Mouse (Mus musculus) B cell, adult 67 days (primary cell): ENCODE results near the gene Hdac5. TPM values are rescaled to one million over a fixed set of nuclear protein-coding genes. Genes with fewer than 3 reads are reported as not detected.

Source experiments
- total RNA-seq, 2 experiments: library from RNA; stranded (reverse); gene quantifications; 4 replicates each; pipeline ENCODE4 v1.2.4; 2023

The Hdac5 gene
- total RNA-seq: 100 to 1,000 TPM; 117 to 132 TPM

DNA sequence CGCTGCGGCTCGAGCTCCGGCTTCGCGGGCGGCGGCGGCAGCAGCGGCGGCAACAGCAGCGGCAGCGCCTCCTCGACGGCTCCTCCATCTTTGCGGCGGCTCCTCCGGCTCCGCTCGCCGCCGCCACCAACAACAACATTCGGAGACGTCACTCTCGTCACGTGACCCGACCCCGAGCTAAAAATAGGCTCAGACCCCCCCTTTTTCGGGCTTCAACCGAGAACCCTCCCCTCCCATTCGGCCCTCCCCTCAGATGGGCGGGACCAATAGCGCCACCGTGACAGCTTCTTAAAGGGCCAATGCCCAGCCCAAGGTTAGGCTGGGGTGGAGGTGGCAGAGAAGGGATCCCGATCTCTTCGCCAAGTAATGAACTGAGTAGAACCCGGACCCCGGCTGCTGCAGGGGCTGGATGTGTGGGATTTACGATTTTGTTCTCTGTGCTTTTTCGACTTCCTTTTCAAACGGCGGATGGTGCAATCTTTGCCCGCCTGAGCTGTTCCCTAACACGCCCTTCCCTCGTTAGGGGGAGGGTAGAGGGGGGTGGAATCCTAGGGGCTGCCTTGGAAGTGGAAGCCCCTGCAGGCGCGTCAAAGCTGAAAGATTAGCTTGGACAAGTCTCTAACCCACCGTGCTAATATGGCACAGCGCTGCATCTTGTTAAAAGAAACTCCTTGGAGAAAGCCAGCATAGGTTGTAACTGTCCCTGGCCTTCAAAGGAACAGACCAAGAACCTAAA, at the start of gene Hdac5:
TSS of gene Hdac5 (minus strand) at position 161 of the 736 bp plus-strand sequence.

DNA sequence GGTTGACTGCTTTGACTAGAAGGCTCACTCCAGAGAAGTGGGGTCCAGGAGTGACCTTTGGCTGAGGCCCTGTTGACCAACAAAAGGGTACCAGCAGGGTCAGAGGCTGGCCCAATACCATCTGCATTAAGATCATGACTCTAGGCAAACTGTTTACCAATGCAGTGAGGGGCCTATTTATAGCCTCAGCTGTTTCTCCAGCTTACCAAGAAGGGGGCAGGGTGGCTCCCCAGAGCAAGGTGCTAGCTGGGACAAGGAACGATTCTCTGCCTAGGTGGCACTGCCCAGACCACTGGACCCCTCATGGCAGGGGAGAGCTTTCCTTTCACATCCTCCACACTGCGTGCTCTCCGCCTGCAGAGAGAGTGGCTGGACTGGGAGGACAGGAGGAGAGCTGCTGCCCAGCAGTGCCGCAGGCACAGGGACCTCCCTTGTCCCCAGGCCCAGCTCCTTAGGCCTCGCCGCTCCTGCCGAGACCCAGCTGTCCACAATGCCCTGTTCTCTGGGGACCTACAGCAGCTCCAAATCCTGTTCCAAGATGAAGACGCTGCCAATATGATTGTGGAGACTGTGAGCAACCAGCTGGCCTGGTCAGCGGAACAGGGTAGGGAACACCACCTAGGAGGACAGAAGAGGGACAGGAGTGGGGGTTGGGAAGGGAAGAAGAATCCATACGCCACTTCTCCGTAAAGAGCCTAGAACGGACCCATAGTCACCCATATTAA, 38.7 kb upstream of the Hdac5 start, which contains the start of gene Asb16:
TSS of gene Asb16 (plus strand) at position 224 of the 725 bp plus-strand sequence.

GRCm38 (mm10) chr11:102248630-102249230, 18.8 kb upstream of the Hdac5 start, which contains the start of gene BC030867:
Gene BC030867, plus strand, starts transcription at chr11:102248882.

DNA sequence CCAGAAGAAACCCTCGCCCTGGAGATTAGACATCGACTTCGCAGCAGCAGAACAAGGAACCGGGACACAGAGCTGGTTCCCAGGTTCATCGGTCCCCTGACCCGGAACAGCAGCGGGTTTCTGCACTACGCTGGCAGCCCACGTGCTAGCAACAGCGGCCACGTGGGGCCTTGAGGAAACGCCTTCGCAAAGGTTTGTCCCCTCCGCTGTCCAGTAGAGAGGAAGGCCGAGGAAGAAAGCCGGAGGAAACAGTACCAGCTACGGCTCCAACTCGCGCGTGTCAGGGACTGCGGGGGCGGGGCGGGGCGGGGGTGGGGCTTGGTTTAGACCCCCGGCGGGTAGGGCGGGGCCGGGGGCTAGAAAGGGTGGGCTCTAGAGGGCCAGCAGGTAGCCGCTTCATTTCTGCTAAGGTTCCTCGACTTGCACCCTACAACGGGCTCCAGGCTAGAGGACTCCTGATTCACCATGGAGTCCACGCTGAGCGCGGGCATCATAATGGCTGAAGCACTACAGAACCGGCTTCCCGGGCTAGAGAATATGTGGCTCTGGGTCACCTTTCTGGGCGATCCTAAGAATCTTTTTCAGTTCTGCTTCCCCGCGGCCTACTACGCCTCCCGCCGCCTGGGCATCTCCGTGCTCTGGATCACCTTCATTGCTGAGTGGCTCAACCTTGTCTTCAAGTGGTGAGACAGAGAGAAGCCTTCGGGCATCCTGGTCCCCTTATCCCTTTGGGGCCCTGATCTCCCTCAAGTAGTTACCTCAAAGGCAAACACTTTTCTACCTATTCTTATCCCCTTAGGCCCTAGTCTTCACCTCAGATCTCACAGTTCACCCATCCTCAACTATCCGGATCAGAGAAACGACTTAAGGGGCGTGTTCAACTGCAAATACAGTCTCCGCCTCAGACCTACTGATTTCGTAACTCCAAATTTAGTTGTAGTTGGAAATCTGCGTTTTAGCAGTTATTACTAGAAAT, 40.2 kb downstream of the Hdac5 start, which contains the start of gene G6pc3:
TSS of gene G6pc3 (plus strand) at position 160 of the 976 bp plus-strand sequence.

DNA sequence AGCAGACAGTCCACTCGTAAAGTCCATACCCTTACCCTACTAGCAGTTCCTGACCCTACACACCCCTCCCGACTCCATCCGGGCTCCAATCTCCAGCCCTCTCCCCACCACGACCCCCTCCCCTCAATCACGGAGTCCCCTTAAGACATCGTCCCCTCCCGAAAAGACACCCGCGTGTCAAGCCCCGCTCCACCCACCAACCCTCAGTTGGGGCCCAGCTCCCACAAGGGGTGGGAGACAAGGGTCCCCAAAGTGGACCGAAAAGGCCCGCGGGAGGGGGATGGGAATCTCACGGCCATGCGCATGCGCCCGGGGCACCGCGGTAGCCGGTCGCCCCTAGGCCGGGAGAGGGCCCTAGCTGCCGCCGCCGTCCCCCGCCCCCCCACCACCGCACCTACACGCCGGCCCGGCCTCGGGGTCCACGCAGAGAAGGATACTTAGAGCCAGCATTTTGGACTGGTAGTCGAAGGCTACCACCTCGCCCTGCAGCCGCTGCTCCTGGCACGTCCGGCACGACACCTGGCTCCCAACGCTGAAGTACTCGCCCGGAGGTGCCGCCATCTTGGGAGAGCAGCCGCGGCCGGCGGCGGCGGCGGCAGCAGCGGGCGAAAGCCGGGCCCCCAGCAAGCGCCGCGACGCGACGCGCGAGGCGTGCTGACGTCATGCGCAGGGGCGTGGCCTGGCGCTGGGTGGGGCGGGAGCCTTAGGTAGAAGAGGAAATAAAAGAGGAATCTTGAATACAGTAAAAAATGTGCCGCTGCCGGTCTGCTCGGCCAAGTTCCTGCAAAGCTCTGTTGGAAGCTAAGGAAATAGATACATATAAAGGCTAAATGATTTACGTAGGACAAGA, 45.1 kb downstream of the Hdac5 start, which contains the start of gene Lsm12:
TSS of gene Lsm12 (minus strand) at position 651 of the 850 bp plus-strand sequence.

DNA sequence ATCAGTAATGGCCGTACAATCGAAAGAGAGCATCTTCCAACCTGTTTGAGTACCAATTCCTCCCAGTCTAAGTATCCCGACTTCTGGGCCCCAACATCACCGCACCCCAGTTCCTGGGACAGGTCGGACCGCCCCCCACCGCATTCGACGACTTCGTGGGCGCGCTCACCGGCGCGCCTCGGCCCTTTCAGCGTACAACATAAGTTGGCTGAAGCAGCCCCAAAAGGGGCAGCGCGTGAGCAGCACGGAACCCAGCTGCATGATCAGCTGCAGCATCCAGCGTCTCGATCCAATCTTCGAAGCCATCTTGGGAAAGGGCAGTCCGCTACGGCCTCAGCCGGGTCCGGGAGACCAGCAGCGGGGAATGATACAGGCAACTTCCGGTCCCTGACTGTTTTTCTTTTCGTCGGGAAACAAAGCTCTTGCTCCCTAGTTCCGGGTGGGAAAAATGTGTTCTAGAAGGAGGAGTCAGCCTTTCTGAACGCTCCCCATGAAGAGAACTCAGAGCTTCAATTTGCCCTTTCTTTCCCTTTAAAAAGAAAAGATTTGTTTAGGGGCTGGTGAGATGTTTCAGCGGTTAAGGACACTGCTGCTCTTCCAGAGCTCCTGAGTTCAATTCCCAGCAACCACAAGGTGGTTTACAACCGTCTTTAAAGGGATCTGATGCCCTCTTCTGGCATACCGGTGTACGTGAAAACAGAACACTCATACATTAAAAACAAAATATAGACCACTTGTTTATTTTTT, 73.8 kb downstream of the Hdac5 start, which contains the start of gene Tmem101:
TSS of gene Tmem101 (minus strand) at position 366 of the 747 bp plus-strand sequence.

DNA sequence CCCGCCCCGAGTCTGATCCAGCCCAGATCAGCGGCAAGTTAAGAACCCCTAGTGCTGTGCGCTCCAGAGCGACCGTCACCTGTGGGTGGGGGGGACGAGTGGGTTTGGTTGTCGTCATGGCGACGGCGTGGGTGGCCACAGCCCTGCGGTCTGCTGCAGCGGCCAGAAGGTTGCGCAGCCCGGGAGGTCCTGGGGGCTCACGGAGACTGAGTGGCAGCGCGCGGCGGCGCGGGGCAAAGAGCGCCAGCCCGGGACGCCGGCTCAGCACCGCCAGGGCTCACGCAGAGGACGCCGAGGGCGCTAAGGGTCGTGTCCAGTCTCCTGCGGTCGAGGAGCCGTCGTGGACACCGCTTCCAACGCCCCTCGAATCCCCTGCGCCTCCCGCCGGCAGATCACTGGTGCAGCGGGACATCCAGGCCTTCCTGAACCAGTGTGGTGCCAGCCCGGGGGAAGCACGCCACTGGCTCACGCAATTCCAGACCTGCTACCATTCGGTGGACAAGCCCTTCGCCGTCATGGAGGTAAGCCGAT, 84.4 kb downstream of the Hdac5 start, which contains the start of gene Nags:
TSS of gene Nags (plus strand) at position 43 of the 531 bp plus-strand sequence.

Other genes with a start within 250 kb of the Hdac5 start
- gene Cfap97d1, start 245.9 kb downstream of the Hdac5 start, total RNA-seq: not detected
- 10 to 100 TPM; 14.7 to 27.4 TPM for gene Dusp3, start 243.2 kb downstream of the Hdac5 start, total RNA-seq
- not detected for gene Mpp3, start 201.7 kb downstream of the Hdac5 start, total RNA-seq
- gene Cd300lg, start 188.7 kb downstream of the Hdac5 start, total RNA-seq: not detected
- not detected for gene Mpp2, start 141.7 kb downstream of the Hdac5 start, total RNA-seq
- gene Ppy, start 128.8 kb downstream of the Hdac5 start, total RNA-seq: not detected
- gene Pyy, start 122.3 kb downstream of the Hdac5 start, total RNA-seq: not detected
- gene Nags, start 84.7 kb downstream of the Hdac5 start, total RNA-seq: not detected
- 10 to 100 TPM in 1 of 2 experiments, 1 to 10 TPM in 1; 8.4 to 17.1 TPM for gene Tmem101, start 73.8 kb downstream of the Hdac5 start, total RNA-seq
- gene Lsm12, start 44.9 kb downstream of the Hdac5 start, total RNA-seq: 10 to 100 TPM; 53.8 to 57.7 TPM
- gene G6pc3, start 40.5 kb downstream of the Hdac5 start, total RNA-seq: 10 to 100 TPM; 44.4 to 48.9 TPM
- under 1 TPM; 0.71 to 0.96 TPM for gene BC030867, start 18.7 kb upstream of the Hdac5 start, total RNA-seq
- not detected for gene Asb16, start 38.6 kb upstream of the Hdac5 start, total RNA-seq
- 10 to 100 TPM; 43.7 to 45.4 TPM for gene Tmub2, start 54.8 kb upstream of the Hdac5 start, total RNA-seq
- gene Atxn7l3, start 66.5 kb upstream of the Hdac5 start, total RNA-seq: 10 to 100 TPM; 72.1 to 73.0 TPM
- gene Ubtf, start 89.6 kb upstream of the Hdac5 start, total RNA-seq: 100 to 1,000 TPM; 172 to 178 TPM
- under 1 TPM in 1 of 2 experiments, not detected in 1; 0.70 TPM for gene Slc4a1, start 136.0 kb upstream of the Hdac5 start, total RNA-seq
- gene Rundc3a, start 163.2 kb upstream of the Hdac5 start, total RNA-seq: 1 to 10 TPM in 1 of 2 experiments, under 1 TPM in 1; 0.56 to 2.4 TPM
- gene Slc25a39, start 177.8 kb upstream of the Hdac5 start, total RNA-seq: 10 to 100 TPM; 41.6 to 41.8 TPM
- 10 to 100 TPM; 62.2 to 72.9 TPM for gene Grn, start 200.1 kb upstream of the Hdac5 start, total RNA-seq
- not detected for gene Fam171a2, start 217.5 kb upstream of the Hdac5 start, total RNA-seq
- 1 to 10 TPM; 6.4 to 7.9 TPM for gene Itga2b, start 240.0 kb upstream of the Hdac5 start, total RNA-seq